Mouse (Mus musculus) inflammation-experienced regulatory T-cells, adult 6 months (primary cell): Measurements from ENCODE around the gene Plod3. TPM values are rescaled to one million over a fixed set of nuclear protein-coding genes. Genes with fewer than 3 reads are reported as not detected.
"Not testable (repeated sequence)": the region's sequence is repeated elsewhere in the genome, so short reads cannot be mapped to it uniquely, and the experiment has no call there.

ENCODE experiments used
- ATAC-seq: one replicate; pipeline ENCODE4 v1.8.0; 2017
- polyA plus RNA-seq, 3 experiments: library from polyadenylated mRNA; unstranded; fragments of 100-300 nt; shearing (Covaris generic); gene quantifications; one replicate each; pipeline ENCODE4 v1.2.1; 2017

Gene Plod3
- 1 to 10 TPM; 4.7 to 6.7 (median 5.1) TPM for polyA plus RNA-seq

DNA sequence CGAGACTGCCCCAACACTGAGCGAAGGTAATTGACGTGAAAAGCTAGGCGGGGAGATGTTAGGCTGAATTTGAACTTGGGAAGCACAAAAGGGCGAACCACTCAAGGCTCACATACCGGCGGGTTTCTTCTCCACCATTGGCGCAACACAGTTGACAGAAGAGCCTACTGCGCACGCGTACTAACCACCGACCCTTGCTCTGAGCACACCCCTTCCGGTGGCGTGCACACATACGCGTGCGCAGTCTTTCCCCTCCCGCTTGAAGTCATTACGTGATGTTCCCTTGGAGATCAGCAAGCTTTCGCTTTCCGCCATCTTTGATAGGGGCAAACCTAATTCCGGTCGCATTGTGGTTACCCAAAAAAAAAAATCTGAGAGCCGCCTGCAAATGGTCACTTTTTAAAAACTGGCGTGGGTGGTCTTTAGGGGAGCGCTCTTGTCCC lies at the start of gene Plod3:
Gene Plod3, plus strand, starts transcription at position 325 of the 443 bp plus-strand sequence.
- ATAC-seq, result peak; percentile 97

DNA sequence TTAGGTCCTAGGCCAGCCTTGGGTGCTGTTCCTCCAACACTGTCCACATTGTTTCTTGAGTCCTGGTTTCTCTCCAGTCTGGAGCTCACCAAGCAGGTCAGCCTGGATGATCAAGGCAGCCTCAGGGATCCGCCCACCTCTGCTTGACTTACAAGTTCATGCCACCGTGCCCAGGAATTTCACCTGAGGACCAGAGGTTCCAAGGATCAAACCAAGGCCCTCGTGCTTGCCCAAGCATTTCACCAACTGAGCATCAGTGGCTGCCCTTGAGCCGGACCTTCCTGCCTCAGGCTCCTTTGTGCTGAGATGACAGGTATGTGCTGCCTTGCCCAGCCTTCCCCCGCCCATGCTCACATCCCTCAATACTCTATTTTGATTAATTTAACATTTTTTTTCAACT lies 49.2 kb upstream of the Plod3 start:
- ATAC-seq, result no peak

DNA sequence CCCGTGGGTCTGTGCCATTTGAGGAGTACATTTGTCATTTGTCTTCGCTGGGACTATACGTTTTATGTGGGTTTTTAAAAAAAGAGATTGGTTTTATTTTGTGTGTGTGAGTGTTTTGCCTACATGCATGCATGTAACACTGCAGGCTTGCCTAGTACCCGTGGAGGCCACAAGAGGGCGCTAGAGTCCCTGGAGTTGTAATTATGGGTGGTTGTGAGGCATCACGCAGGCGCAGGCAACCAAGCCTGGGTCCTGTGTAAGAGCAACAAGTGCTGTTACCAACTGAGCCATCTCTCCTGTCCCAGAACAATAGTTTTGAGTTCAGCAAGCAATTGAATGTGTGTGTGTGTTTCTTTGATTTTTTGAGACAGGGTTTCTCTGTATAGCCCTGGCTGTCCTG lies 47.5 kb upstream of the Plod3 start:
- ATAC-seq, result no peak

DNA sequence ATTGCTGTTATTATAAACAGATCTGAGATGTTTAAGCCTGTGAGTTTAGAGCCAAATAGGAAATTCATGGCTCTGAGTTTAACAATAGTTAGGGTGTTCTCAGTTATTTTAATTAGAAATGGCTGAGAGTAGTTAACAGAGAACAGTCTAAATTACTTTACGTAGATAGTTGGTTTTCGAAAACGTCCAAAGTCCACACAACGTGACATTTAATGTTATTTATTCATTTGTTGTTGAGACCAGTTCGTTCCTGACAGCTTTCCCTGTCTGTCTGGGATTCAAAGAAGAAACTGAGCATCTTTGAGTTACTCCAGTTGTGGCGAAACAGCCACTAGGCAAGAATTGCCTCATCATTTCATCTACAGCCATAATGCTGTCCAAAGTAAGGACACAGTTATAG lies 46.8 kb upstream of the Plod3 start:
- not testable (repeated sequence) for ATAC-seq

GRCm38 (mm10) chr5:136940845-136941560 lies 45.8 kb upstream of the Plod3 start:
- ATAC-seq, result no peak

DNA sequence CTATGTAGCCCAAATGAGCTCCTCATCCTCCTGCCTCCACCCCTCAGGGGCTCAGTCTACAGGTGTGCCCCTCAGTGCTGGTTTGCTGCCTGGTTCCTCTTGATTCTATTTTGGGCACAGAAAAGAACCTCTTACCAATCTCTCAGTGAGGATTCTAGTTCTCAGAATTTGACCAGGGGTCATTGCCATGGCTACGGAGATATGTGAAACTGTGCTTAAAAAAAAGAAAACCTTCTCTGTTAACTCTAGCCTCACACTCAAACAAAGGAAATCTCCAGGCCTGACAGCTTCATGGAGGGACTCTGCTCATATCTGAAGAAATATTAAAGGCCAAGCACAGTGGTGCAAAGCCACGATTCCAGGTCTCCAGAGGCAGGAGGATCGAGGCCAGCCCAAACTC lies 44.0 kb upstream of the Plod3 start:
- no peak for ATAC-seq

- ATAC-seq, result no peak
These were observed 43.4 kb upstream of the Plod3 start for GRCm38 (mm10) chr5:136943382-136943781.

DNA sequence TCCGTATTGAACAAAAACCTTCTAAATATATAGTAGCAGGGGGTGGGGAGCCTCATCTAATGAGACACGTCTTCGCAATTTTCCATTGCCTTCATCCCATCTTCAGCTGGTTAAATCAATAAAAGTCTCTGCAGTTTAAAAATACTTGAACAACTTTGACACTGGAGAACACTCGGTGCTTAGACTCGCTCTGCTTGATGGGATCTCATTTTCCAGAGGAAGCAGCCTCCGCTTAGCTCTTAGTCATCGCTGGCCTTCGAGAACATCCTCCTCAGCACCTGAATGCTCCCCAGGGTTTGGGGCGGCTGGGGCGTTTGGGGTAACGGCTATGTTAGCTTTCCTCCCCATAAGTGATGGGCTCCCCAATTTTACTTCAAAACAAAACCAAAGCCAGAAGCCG lies 41.7 kb upstream of the Plod3 start:
- no peak for ATAC-seq

DNA sequence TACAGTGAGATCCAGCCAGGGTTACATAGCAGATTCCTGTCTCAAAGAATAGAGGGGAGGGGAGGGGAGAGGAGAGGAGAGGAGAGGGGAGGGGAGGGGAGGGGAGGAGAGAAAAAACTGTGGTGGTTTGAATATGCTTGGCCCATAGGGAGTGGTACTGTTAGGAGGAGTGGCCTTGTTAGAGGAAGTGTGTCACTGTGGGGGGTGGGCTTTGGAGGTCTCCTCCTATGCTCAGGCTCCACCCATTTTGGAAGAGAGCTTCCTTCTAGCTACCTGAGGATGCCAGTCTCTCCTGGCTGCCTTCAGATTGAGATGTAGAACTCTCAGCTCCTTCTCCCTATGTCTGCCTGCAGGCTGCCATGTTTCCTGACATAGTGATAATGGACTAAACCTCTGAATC lies 38.9 kb upstream of the Plod3 start:
- no peak for ATAC-seq

DNA sequence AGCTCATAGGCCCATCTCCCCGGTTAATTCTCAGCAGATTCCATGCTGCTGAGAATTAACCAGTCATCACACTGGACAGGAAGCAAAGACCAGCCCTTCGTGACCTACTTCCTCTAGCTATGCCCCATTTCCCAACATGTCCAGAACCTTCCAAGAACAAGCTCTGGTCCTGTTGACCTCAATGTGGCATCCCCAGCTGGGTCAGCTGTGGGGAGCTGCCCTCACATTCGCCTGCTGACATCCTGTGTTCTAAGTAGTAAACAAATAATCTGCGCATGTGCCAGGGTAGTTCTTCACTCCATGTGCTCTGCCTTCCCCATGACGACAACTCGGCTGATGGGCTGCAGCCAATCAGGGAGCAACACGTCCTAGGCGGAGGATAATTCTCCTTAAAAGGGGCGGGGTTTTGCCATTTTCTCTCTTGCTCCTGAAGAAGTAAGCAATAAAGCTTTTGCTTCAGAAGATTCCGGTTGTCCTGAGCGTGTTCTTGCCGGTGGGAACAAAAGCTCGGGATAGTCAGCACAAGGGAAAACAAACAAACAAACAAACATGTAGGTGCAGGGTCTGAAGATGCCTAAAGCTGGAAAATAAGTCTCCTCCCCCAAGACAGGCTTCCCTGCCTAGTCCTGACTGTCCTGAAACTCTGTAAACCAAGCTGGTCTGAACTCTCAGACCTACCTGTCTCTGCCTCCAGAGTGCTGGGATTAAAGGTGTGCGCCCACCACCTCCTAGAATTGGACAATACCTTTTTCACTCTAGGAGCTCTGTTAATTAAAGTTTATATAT lies 37.1 kb upstream of the Plod3 start:
- not testable (repeated sequence) for ATAC-seq

GRCm38 (mm10) chr5:136950521-136950920 lies 36.3 kb upstream of the Plod3 start:
- ATAC-seq, result no peak

GRCm38 (mm10) chr5:136952153-136952552 lies 34.7 kb upstream of the Plod3 start:
- no peak for ATAC-seq

DNA sequence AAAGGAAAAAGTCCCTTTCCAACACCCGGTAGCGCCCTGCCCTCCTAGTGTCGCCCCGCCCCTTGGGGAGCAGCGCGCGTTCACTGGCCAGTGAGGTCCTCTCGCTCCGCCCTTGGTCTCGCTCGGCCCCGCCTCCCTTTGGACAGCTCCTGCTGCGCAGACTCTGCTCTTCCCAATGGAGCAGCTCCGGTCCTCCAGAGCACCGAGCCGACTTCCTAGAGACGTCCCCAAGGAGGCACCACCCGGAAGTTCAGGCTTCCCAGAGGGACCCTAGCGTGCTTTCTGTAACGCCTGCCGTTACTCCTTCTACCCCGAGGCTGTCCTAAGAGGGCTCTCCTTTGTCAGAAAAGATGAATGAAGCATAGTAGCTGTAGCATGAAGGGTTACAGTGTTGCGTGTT lies 33.8 kb upstream of the Plod3 start, which contains the start of gene Fis1:
Gene Fis1, plus strand, starts transcription at position 261 of the 400 bp plus-strand sequence.
- ATAC-seq, result peak; percentile 90

DNA sequence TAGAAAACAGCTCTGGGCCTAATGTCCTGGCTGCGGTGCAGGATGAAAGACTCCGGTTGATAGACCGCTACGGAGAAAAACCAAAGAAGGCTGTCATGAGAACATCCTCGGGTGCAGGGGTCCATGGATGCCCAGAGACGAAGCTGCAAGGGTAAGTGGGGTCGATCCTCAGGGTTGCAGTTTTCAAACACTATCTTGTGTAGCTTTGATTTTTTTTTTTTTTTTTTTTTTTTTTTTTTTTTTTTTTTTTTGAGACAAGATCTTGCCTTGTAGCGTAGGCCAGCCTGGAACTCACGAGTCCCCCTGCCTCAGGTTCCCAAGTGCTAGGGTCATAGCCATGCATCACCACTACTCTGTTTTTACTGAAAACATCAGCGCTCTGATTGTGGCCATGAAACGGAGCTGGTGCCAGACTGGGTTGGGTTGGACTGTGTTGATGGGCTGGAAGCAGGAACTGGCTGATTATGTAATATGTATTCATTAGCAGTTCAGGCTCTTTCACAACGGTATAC lies 33.3 kb upstream of the Plod3 start:
- no peak for ATAC-seq

DNA sequence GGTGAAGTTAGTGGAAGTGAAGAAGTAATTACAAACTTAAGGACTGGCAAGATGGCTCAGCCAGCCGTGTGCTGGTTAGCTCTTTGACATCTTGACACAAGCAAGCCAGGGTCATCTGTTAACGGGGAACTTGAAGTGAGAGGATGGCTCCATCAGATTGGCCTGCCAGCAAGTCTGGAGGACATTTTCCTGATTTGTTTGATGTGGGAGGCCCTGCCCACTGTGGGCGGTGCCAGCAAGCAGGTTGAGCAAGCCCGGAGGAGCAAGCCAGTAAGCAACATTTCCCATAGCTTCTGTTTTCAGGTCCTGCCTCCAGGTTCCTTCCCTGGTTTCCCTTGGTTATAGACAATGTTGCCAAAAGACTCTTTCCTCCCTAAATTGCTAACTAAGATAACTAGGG lies 31.2 kb upstream of the Plod3 start:
- ATAC-seq, result no peak

- no peak for ATAC-seq
These were observed 29.6 kb upstream of the Plod3 start for GRCm38 (mm10) chr5:136957250-136957649.

DNA sequence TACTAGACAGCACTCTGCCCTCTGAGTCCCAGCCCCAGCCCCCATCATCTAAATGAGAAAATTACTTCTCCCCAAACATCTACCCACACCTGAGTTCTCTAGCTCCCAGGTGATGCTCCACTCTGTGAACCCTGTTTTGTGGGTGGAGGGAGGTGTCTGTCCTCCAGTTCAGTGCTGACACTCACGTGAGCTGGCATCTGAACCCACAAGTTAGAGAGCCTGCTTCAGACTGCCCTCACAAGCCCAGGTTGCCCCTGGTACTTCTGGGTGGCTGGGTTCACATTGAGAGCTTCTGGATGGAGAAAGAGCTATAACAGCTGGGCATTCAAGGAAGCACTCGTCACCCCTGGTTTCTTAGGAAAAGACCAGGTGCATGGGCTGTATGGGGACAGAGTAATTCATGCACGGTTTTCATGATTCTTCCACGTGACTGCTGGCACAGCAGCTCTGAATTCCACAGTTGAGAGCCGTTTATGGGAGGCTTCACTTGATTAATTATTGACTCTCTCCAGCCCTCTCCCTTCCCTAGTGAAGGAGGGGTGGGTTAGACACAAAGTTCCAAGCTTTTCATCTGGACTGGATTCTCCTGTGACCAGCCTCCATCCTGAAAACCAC lies 27.7 kb upstream of the Plod3 start:
- no peak for ATAC-seq

- ATAC-seq, result no peak
These were observed 26.8 kb upstream of the Plod3 start for GRCm38 (mm10) chr5:136960053-136960452.

DNA sequence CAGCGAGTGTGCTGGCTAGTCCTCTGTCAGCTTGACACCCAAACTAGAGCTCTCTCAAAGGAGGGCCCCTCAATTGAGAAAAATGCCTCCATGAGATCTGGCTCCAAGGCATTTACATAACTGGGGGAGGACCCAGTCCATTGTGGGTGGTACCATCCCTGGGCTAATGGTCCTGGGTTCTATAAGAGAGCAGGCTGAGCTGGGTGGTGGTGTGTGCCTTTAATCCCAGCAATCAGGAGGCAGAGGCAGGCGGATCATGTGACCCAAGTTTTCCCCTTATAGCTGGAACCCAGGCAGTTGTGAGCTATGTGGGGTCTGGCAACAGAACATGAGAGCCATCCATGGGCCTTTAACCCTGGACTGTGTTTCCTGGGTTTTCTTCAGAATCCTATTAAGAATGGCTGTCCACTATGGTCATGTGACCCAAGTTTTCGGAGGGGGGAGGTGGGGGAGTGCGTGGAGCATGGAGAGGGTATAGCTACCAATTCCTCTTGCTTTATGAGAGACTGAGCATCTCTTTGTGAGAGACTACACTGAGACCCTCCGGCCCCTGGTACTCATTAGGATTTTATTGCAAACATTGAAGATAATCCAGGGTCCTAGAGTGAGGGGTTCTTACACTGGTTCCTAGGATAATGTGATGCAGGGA lies 25.4 kb upstream of the Plod3 start:
- ATAC-seq, result peak; percentile 6

GRCm38 (mm10) chr5:136961983-136962461 lies 24.8 kb upstream of the Plod3 start:
- peak; percentile 93 for ATAC-seq

DNA sequence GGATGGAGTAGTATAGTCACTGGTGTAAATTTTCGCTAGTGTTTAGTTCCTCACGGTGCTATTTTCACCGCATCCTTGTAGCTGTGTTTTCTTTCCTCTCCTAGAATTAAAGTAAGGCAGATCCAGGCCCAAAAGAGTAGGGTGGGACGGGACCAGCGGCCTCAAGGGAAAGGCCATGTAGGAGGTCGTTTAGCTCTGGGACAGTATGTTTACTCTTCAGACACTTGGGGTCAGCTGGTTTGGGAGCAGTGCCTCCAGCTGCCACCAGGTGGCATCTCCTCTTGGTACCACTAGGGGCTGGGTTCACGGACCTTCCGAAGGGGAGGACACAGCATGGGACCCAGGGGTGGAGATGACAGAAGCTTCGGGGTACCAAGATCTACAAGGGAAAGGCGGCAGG lies 24.3 kb upstream of the Plod3 start:
- peak; percentile 60 for ATAC-seq

DNA sequence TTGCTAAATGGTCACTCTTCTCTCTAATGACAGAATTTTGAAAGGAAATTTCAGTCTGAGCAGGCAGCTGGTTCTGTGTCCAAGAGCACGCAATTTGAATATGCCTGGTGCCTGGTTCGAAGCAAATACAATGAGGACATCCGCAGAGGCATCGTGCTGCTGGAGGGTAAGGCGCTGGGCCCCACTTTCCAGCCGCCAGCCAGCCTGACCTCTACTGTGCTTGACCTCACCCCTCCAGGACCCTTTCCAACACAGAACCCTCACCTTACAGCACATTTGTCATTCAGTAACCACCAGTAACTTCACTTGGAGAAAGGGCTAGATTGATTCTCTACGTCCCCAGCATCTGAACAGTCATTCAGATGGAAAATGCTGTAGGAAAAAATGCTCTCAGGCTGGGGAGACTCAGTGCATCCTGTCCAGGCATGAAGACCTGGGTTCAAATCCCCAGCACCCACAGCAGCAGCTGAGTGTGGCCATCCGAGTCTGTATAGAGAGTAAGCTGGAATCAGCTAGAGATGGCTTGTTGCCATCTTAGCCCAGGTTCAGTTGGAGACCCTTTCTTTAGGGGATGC lies 23.8 kb upstream of the Plod3 start:
- ATAC-seq, result no peak
